8 mouse cellular contexts compared by ENCODE assay signal in the genomic region with DNA sequence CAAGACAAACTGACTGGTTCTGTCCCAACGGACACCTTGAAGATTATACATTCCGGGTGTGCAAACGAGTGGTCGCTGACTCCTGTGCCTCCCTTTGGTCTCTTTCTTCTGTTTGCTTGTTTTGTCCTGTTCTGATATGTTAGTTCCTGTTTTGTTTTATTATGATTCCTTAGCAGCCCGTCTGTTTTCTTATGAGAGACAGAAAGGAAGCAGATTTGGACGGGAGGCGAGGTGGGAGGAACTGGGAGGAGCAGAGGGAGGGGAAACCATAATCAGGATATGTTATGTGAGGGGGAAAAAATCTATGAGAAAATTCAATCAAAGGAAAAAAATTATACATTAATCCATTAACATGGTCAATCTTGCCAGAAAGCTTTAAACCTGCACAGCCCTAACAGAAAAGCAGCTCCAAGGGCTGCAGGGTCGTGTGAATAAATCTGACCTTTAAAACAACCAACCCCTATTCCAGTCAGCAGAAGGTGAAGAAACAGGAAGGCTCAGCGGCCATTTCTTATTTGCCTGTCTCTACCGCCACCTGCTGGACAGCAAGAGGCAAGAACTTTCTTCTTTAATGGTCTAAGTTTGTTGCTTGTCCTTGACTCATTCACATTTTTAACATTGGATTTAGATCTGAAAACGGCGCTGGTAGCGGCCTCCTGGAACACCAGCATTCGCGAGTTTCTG. TPM values are rescaled to one million over a fixed set of nuclear protein-coding genes. Genes with fewer than 3 reads are reported as not detected.
DNase-seq lines count a peak whose midpoint lies in the region; ATAC-seq and TF ChIP-seq lines count a peak whose summit lies in the region.

No protein-coding gene starts in this region.

- peak; percentile 84 for TF ChIP-seq CTCF in left cerebral cortex, adult 2 months (IDR thresholded peaks at IDR 0.05)

- no peak overlapping the region for H3K4me3 ChIP-seq in hindbrain, embryonic 14.5 days (replicated peaks; ENCODE audit: low read length)
- H3K4me3 ChIP-seq in left cerebral cortex, adult 2 months: no peak overlapping the region

- WGBS in hindbrain, embryonic 14.5 days: 33% methylated on average over 15 of the region's 15 CpGs

- no peak overlapping the region for H3K4me2 ChIP-seq in hindbrain, embryonic 14.5 days (replicated peaks)

- H3K36me3 ChIP-seq in hindbrain, embryonic 14.5 days (replicated peaks; ENCODE audit: control insufficient read depth, insufficient read depth): 0 out of 2 replicates have a peak, but pooled peaks cover 10% of the 10 kb centered on the region

- no peaks in the 10 kb centered on the region for H3K27me3 ChIP-seq in hindbrain, embryonic 14.5 days (ENCODE audit: control insufficient read depth, insufficient read depth, low read length)

- intact Hi-C loops in left cerebral cortex, adult 2 months (cut with DNase I): loop anchor here (1.0 to 10.0 kb wide), 3 partner anchors 102 to 846 kb away; no protein-coding TSS in a partner anchor

- H3K9me3 ChIP-seq in hindbrain, embryonic 14.5 days (ENCODE audit: control insufficient read depth, low read length): no peaks in the 10 kb centered on the region

- DNase-seq in cerebellum, postnatal 14 days: peak; percentile 87 to 88
- peak; percentile 88 for DNase-seq in gastrocnemius, adult 18-20 months (ENCODE audit: low spot score)
- DNase-seq in hindbrain, embryonic 14.5 days (ENCODE audit: low spot score): peak; percentile 82
- DNase-seq in left cerebral cortex, adult 2 months (ENCODE audit: extremely low spot score in 1 of 2, low spot score in 2 of 2): peak; percentile 77
- peak; percentile 79 to 89 for DNase-seq in right cerebral cortex, postnatal 10 days (ENCODE audit: low spot score in 2 of 2)
- DNase-seq in urinary bladder, postnatal 25 days (ENCODE audit: low spot score): peak; percentile 77

- no peaks in the 10 kb centered on the region for H3K4me1 ChIP-seq in hindbrain, embryonic 14.5 days (replicated peaks; ENCODE audit: control insufficient read depth, insufficient read depth, low read length)

- H3K27ac ChIP-seq in hindbrain, embryonic 14.5 days: no peak overlapping the region
- H3K27ac ChIP-seq in left cerebral cortex, adult 2 months: no peak overlapping the region

- peak; percentile 82 for ATAC-seq in activated CD4-positive, CD25-positive, alpha-beta regulatory T cell, adult 4 months
- ATAC-seq in hindbrain, embryonic 14.5 days (ENCODE audit: low FRiP score): peak; percentile 67; the same call in 1 of the 2 replicates
- peak; percentile 94 for ATAC-seq in megakaryocyte progenitor cell, adult 5-6 weeks (replicated peaks; ENCODE audit: poor library complexity)

- H3K9ac ChIP-seq in hindbrain, embryonic 14.5 days: no peak overlapping the region; the same call in 1 of the 2 replicates

RNA-seq across cellular contexts. Expression of gene Hmgb2, which starts 19.1 kb away (rescaled TPM):
- 100 to 1,000 TPM; 481 to 544 TPM for polyA plus RNA-seq in activated CD4-positive, CD25-positive, alpha-beta regulatory T cell, adult 4 months (2017; shearing (Covaris generic))
- total RNA-seq in gastrocnemius, adult 18-20 months (2021): 1 to 10 TPM; 2.8 to 5.0 TPM
- polyA plus RNA-seq in hindbrain, embryonic 14.5 days (2014; fragmentation: Nextera tagmentation; extraction: Ambion mirVana): 58.4 and 60.7 TPM in 2 replicates
- total RNA-seq in left cerebral cortex, adult 2 months (2021): 1 to 10 TPM; 3.9 to 6.4 TPM
- total RNA-seq in megakaryocyte progenitor cell, adult 5-6 weeks (2015): 432 and 457 TPM in 2 replicates
- total RNA-seq in megakaryocyte progenitor cell, adult 5-6 weeks (2017): 491 and 530 TPM in 2 replicates

RNA-seq across cellular contexts. Expression of gene Sap30, which starts 43.1 kb away (rescaled TPM):
- polyA plus RNA-seq in activated CD4-positive, CD25-positive, alpha-beta regulatory T cell, adult 4 months (2017; shearing (Covaris generic)): under 1 TPM; 0.94 to 0.99 TPM
- total RNA-seq in gastrocnemius, adult 18-20 months (2021): 10 to 100 TPM in 1 of 2 experiments, 1 to 10 TPM in 1; 6.7 to 14.4 TPM
- polyA plus RNA-seq in hindbrain, embryonic 14.5 days (2014; fragmentation: Nextera tagmentation; extraction: Ambion mirVana): 29.9 and 35.4 TPM in 2 replicates
- total RNA-seq in left cerebral cortex, adult 2 months (2021): 10 to 100 TPM in 1 of 2 experiments, 1 to 10 TPM in 1; 9.8 to 13.9 TPM
- total RNA-seq in megakaryocyte progenitor cell, adult 5-6 weeks (2015): 56.9 and 60.7 TPM in 2 replicates
- 73.0 and 90.5 TPM in 2 replicates for total RNA-seq in megakaryocyte progenitor cell, adult 5-6 weeks (2017)

Comparison
In these comparisons a context has a peak if more than half of its experiments do, and no peak if none do; other contexts are left out.
1. RNA of gene Hmgb2, which starts 19.1 kb away (total RNA-seq): 432 to 530 TPM in megakaryocyte progenitor cell, adult 5-6 weeks; 3.9 to 6.4 TPM in left cerebral cortex, adult 2 months and 2.8 to 5.0 TPM in gastrocnemius, adult 18-20 months; every median in the first group is over 10 times any median in the second.
2. Peak in every context shown above with its lines, with median percentiles within 50 percentile points of each other: ATAC-seq and DNase-seq.